Mouse (Mus musculus) neural tube, embryonic 13.5 days (tissue): ENCODE measurements around the gene C1qtnf9. TPM values are rescaled to one million over a fixed set of nuclear protein-coding genes. Genes with fewer than 3 reads are reported as not detected.

Experiments
- ATAC-seq: fragments of 200-750 bp; cut with Nextera tagmentation; 2 replicates; pipeline ENCODE4 v1.8.0; 2017; ENCODE audit warnings: low read depth, mild to moderate bottlenecking, moderate TSS enrichment, moderate library complexity
- H3K27ac ChIP-seq: fragments of 300-500 bp; sonication (generic); replicated peaks from 2 replicates; pipeline ENCODE4 v1.5.1; 2015; ENCODE audit warnings: moderate library complexity, mild to moderate bottlenecking, inconsistent platforms
- H3K27me3 ChIP-seq: fragments of 300-500 bp; sonication (generic); 2 replicates; pipeline ENCODE4 v1.6.1; 2015; ENCODE audit warnings: mild to moderate bottlenecking, inconsistent platforms
- H3K36me3 ChIP-seq: fragments of 300-500 bp; sonication (generic); 2 replicates; pipeline ENCODE4 v1.6.1; 2015; ENCODE audit warnings: mild to moderate bottlenecking, inconsistent platforms
- H3K4me1 ChIP-seq: fragments of 300-500 bp; sonication (generic); replicated peaks from 2 replicates; pipeline ENCODE4 v1.6.1; 2015; ENCODE audit warnings: inconsistent platforms
- H3K4me2 ChIP-seq: fragments of 300-500 bp; sonication (generic); 2 replicates; pipeline ENCODE4 v1.6.1; 2015; ENCODE audit warnings: inconsistent platforms, mild to moderate bottlenecking, moderate library complexity
- H3K4me3 ChIP-seq: fragments of 300-500 bp; sonication (generic); 2 replicates; pipeline ENCODE4 v1.5.1; 2015; ENCODE audit warnings: mild to moderate bottlenecking, inconsistent platforms
- H3K9ac ChIP-seq: fragments of 300-500 bp; sonication (generic); 2 replicates; pipeline ENCODE4 v1.6.1; 2015; ENCODE audit warnings: moderate library complexity, mild to moderate bottlenecking, inconsistent platforms
- H3K9me3 ChIP-seq: fragments of 300-500 bp; sonication (generic); 2 replicates; pipeline ENCODE4 v1.6.1; 2016; ENCODE audit warnings: inconsistent platforms
- WGBS: fragments of 180-500 bp; shearing (Covaris S2); methylation state at CpG from one replicate; pipeline ENCODE4 v1.1.7; 2015; 5-methylcytosine and 5-hydroxymethylcytosine counted together
- polyA plus RNA-seq: library from polyadenylated mRNA; unstranded; fragments of >200 nt; fragmentation: Nextera tagmentation; extraction: Ambion mirVana; gene quantifications from 2 replicates; pipeline ENCODE4 v1.2.1, GENCODE M21; 2015

Gene C1qtnf9
- polyA plus RNA-seq, 1 experiment from 2014 or later, result 0.10 TPM

- WGBS, result 48% methylated on average over 14 of the region's 14 CpGs
- ATAC-seq, result 0 out of 2 replicates have a peak, but pooled peaks have one; percentile 50
- Histone ChIP-seq H3K4me2 (no peak overlapping the region), H3K27me3 (no peaks in the 10 kb centered on the region), H3K4me3 (no peak overlapping the region), H3K4me1 (peaks cover 6% of the 10 kb centered on the region; the same call in 1 of the 2 replicates), H3K27ac (0 out of 2 replicates have a peak overlapping the region, but pooled peaks have one; percentile 10), H3K9me3 (no peaks in the 10 kb centered on the region), H3K36me3 (peaks cover 56% of the 10 kb centered on the region), H3K9ac (no peak overlapping the region)
Observed at GRCm38 (mm10) chr14:60752892-60753800, 14.8 kb upstream of the C1qtnf9 start.

GRCm38 (mm10) chr14:60753801-60754126, 14.2 kb upstream of the C1qtnf9 start:
- Histone ChIP-seq H3K4me2 (no peak overlapping the region), H3K27ac (no peak overlapping the region), H3K9me3 (no peaks in the 10 kb centered on the region), H3K9ac (no peak overlapping the region), H3K4me1 (peaks cover 6% of the 10 kb centered on the region; the same call in 1 of the 2 replicates), H3K4me3 (no peak overlapping the region), H3K27me3 (no peaks in the 10 kb centered on the region), H3K36me3 (peaks cover 58% of the 10 kb centered on the region)
- WGBS, result 84% methylated on average over 10 of the region's 10 CpGs
- ATAC-seq, result no peak

- H3K9me3 ChIP-seq, result no peaks in the 10 kb centered on the region
- no peak overlapping the region for H3K27ac ChIP-seq
- no peak overlapping the region for H3K4me2 ChIP-seq
- no peaks in the 10 kb centered on the region for H3K27me3 ChIP-seq
- peaks cover 64% of the 10 kb centered on the region for H3K36me3 ChIP-seq
- H3K4me1 ChIP-seq, result peaks cover 6% of the 10 kb centered on the region; the same call in 1 of the 2 replicates
- no peak overlapping the region for H3K4me3 ChIP-seq
- H3K9ac ChIP-seq, result no peak overlapping the region
- 95% methylated on average over 5 of the region's 5 CpGs for WGBS
- no peak for ATAC-seq
Observed at GRCm38 (mm10) chr14:60754656-60755055, 13.3 kb upstream of the C1qtnf9 start.

- Histone ChIP-seq H3K4me3 (no peak overlapping the region), H3K4me1 (peaks cover 6% of the 10 kb centered on the region; the same call in 1 of the 2 replicates), H3K27ac (no peak overlapping the region), H3K36me3 (peaks cover 66% of the 10 kb centered on the region), H3K9ac (no peak overlapping the region), H3K9me3 (no peaks in the 10 kb centered on the region), H3K27me3 (no peaks in the 10 kb centered on the region), H3K4me2 (no peak overlapping the region)
- no peak for ATAC-seq
- 92% methylated on average over 15 of the region's 15 CpGs for WGBS
Observed at GRCm38 (mm10) chr14:60756271-60756670, 11.7 kb upstream of the C1qtnf9 start.

GRCm38 (mm10) chr14:60757265-60757664, 10.7 kb upstream of the C1qtnf9 start:
- 96% methylated on average over 8 of the region's 8 CpGs for WGBS
- H3K4me1 ChIP-seq, result peaks cover 6% of the 10 kb centered on the region; the same call in 1 of the 2 replicates
- no peak overlapping the region for H3K4me2 ChIP-seq
- H3K27ac ChIP-seq, result no peak overlapping the region
- H3K9me3 ChIP-seq, result no peaks in the 10 kb centered on the region
- no peak for ATAC-seq
- H3K36me3 ChIP-seq, result peaks cover 65% of the 10 kb centered on the region
- no peaks in the 10 kb centered on the region for H3K27me3 ChIP-seq
- H3K4me3 ChIP-seq, result no peak overlapping the region
- no peak overlapping the region for H3K9ac ChIP-seq

GRCm38 (mm10) chr14:60757722-60758121, 10.2 kb upstream of the C1qtnf9 start:
- H3K9me3 ChIP-seq, result no peaks in the 10 kb centered on the region
- no peak overlapping the region for H3K4me3 ChIP-seq
- peaks cover 5% of the 10 kb centered on the region; the same call in 1 of the 2 replicates for H3K4me1 ChIP-seq
- no peaks in the 10 kb centered on the region for H3K27me3 ChIP-seq
- H3K27ac ChIP-seq, result no peak overlapping the region
- H3K36me3 ChIP-seq, result peaks cover 65% of the 10 kb centered on the region
- ATAC-seq, result no peak
- H3K4me2 ChIP-seq, result no peak overlapping the region
- 96% methylated on average over 7 of the region's 7 CpGs for WGBS
- H3K9ac ChIP-seq, result no peak overlapping the region

GRCm38 (mm10) chr14:60759097-60759496, 8.8 kb upstream of the C1qtnf9 start:
- no peak for ATAC-seq
- peaks cover 5% of the 10 kb centered on the region for H3K4me1 ChIP-seq

GRCm38 (mm10) chr14:60761801-60762200, 6.1 kb upstream of the C1qtnf9 start:
- no peak overlapping the region for H3K27ac ChIP-seq
- peaks cover 40% of the 10 kb centered on the region; the same call in 1 of the 2 replicates for H3K36me3 ChIP-seq
- 65% methylated on average over 10 of the region's 10 CpGs for WGBS
- no peaks in the 10 kb centered on the region for H3K9me3 ChIP-seq
- H3K9ac ChIP-seq, result no peak overlapping the region
- no peak overlapping the region for H3K4me2 ChIP-seq
- H3K4me3 ChIP-seq, result no peak overlapping the region
- H3K27me3 ChIP-seq, result no peaks in the 10 kb centered on the region
- peaks cover 6% of the 10 kb centered on the region for H3K4me1 ChIP-seq
- no peak for ATAC-seq

More at GRCm38 (mm10) chr14:60759097-60759496, 8.8 kb upstream of the C1qtnf9 start:
- Histone ChIP-seq H3K36me3 (peaks cover 61% of the 10 kb centered on the region), H3K4me3 (no peak overlapping the region), H3K27me3 (no peaks in the 10 kb centered on the region), H3K9me3 (no peaks in the 10 kb centered on the region), H3K9ac (no peak overlapping the region), H3K27ac (no peak overlapping the region), H3K4me2 (no peak overlapping the region)
- 93% methylated on average over 8 of the region's 8 CpGs for WGBS

GRCm38 (mm10) chr14:60762754-60763153, 5.2 kb upstream of the C1qtnf9 start:
- H3K9me3 ChIP-seq, result no peaks in the 10 kb centered on the region
- no peak overlapping the region for H3K9ac ChIP-seq
- no peaks in the 10 kb centered on the region for H3K27me3 ChIP-seq
- H3K4me3 ChIP-seq, result no peak overlapping the region
- 80% methylated on average over 7 of the region's 7 CpGs for WGBS
- ATAC-seq, result no peak
- H3K36me3 ChIP-seq, result peaks cover 31% of the 10 kb centered on the region; the same call in 1 of the 2 replicates
- no peak overlapping the region for H3K27ac ChIP-seq
- peaks cover 6% of the 10 kb centered on the region for H3K4me1 ChIP-seq
- no peak overlapping the region for H3K4me2 ChIP-seq

- H3K4me1 ChIP-seq, result peaks cover 6% of the 10 kb centered on the region
- no peaks in the 10 kb centered on the region for H3K27me3 ChIP-seq
- peaks cover 24% of the 10 kb centered on the region; the same call in 1 of the 2 replicates for H3K36me3 ChIP-seq
- H3K9ac ChIP-seq, result no peak overlapping the region
- H3K9me3 ChIP-seq, result no peaks in the 10 kb centered on the region
- no peak overlapping the region for H3K4me2 ChIP-seq
- 85% methylated on average over 5 of the region's 5 CpGs for WGBS
- H3K4me3 ChIP-seq, result no peak overlapping the region
- ATAC-seq, result no peak
- no peak overlapping the region for H3K27ac ChIP-seq
Observed at GRCm38 (mm10) chr14:60763746-60764145, 4.2 kb upstream of the C1qtnf9 start.

- Histone ChIP-seq H3K4me3 (no peak overlapping the region), H3K9me3 (no peaks in the 10 kb centered on the region), H3K4me2 (no peak overlapping the region), H3K4me1 (peaks cover 6% of the 10 kb centered on the region), H3K36me3 (peaks cover 19% of the 10 kb centered on the region; the same call in 1 of the 2 replicates), H3K9ac (no peak overlapping the region), H3K27me3 (no peaks in the 10 kb centered on the region), H3K27ac (no peak overlapping the region)
- no peak for ATAC-seq
- 86% methylated on average over 4 of the region's 4 CpGs for WGBS
Observed at GRCm38 (mm10) chr14:60764526-60764925, 3.4 kb upstream of the C1qtnf9 start.

- 72% methylated on average over 2 of the region's 2 CpGs for WGBS
- no peak for ATAC-seq
- peaks cover 16% of the 10 kb centered on the region; the same call in 1 of the 2 replicates for H3K36me3 ChIP-seq
Observed at GRCm38 (mm10) chr14:60765025-60765424, 2.9 kb upstream of the C1qtnf9 start.

More at GRCm38 (mm10) chr14:60765025-60765424, 2.9 kb upstream of the C1qtnf9 start:
- Histone ChIP-seq H3K9ac (no peak overlapping the region), H3K4me3 (no peak overlapping the region), H3K4me1 (peaks cover 6% of the 10 kb centered on the region), H3K27ac (no peak overlapping the region), H3K4me2 (no peak overlapping the region), H3K27me3 (no peaks in the 10 kb centered on the region), H3K9me3 (no peaks in the 10 kb centered on the region)
